Mouse (Mus musculus) cerebellum, adult 2 months (tissue): ENCODE measurements at regions not wholly inside any gene's neighbourhood (a gene's known extent, or its start where the extent isn't known, plus 50 kb on each side); places are given as distances from the start of the nearest gene placed in this dataset.

ENCODE experiments used
- DNase-seq, 2 experiments: peaks; one replicate each; pipeline ENCODE4 v3.0.0; 2021
- H3K27ac ChIP-seq: fragments of 200-500 bp; 2 replicates; pipeline ENCODE4 v1.5.1; 2012; ENCODE audit warnings: low read length, control low read depth, inconsistent platforms; ENCODE audit not compliant: insufficient read depth
- H3K27me3 ChIP-seq: fragments of 200-500 bp; 2 replicates; pipeline ENCODE4 v1.6.1; 2012; ENCODE audit warnings: inconsistent platforms, mild to moderate bottlenecking, low read length, moderate library complexity; ENCODE audit not compliant: control insufficient read depth, insufficient read depth
- H3K4me1 ChIP-seq: fragments of 200-500 bp; 2 replicates; pipeline ENCODE4 v1.6.1; 2011; ENCODE audit warnings: low read length; ENCODE audit not compliant: control insufficient read depth, insufficient read depth
- H3K4me3 ChIP-seq: fragments of 200-500 bp; replicated peaks from 2 replicates; pipeline ENCODE3; 2011; ENCODE audit warnings: mild to moderate bottlenecking, low read depth, low read length, control low read depth; ENCODE audit not compliant: insufficient read depth
- CTCF ChIP-seq: fragments of 200-500 bp; IDR thresholded peaks from 2 replicates; pipeline ENCODE4 v1.5.1; 2011; ENCODE audit warnings: low read depth, mild to moderate bottlenecking, control low read depth, low read length, moderate library complexity, borderline replicate concordance; ENCODE audit not compliant: insufficient read depth
- POLR2A ChIP-seq: fragments of 200-500 bp; IDR thresholded peaks from 2 replicates; pipeline ENCODE4 v1.6.1; 2011; ENCODE audit warnings: low read length, control low read depth, borderline replicate concordance; ENCODE audit not compliant: insufficient read depth
- WGBS: fragments of 180-500 bp; shearing (Covaris S2); methylation state at CpG from one replicate; pipeline ENCODE4 v1.1.7; 2018; 5-methylcytosine and 5-hydroxymethylcytosine counted together

DNA sequence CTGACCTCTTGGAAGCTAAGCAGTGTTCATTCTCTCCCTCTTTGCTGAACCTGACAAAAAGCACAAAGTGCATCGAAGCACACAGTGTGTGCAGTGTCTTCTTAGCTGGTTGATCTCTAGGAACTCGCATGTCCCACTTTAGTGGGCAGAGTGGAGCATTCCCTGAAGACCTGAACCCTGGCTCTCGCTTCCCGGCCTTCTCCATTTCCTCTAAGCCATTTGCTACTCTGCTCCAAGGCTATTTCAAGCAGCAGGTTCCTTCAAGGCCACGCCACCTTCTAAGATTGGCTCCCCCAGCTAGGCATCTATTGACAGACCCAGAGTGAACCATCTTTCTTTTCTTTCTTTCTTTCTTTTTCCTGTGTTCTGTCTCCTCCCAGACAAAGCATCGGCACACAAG lies 71.8 kb downstream of the Zfp36l1 start:
- no peak for DNase-seq
- Histone ChIP-seq H3K4me1 (no peaks in the 10 kb centered on the region), H3K27me3 (no peaks in the 10 kb centered on the region), H3K27ac (no peak overlapping the region), H3K4me3 (no peak overlapping the region)
- WGBS, result 91% methylated on average over 6 of the region's 6 CpGs
- TF ChIP-seq CTCF (no peak), POLR2A (no peak)

- Histone ChIP-seq H3K27ac (no peak overlapping the region), H3K27me3 (no peaks in the 10 kb centered on the region), H3K4me1 (no peaks in the 10 kb centered on the region), H3K4me3 (no peak overlapping the region)
- DNase-seq, result no peak
- TF ChIP-seq POLR2A, result no peak
- 94% methylated on average over 9 of the region's 9 CpGs for WGBS
Measured at GRCm38 (mm10) chr12:80040233-80040632, 72.6 kb downstream of the Zfp36l1 start.

GRCm38 (mm10) chr12:80039150-80039549 lies 73.7 kb downstream of the Zfp36l1 start:
- no peak for DNase-seq
- 59% methylated on average over 1 of the region's 1 CpGs for WGBS
- TF ChIP-seq CTCF, result no peak
- TF ChIP-seq POLR2A, result no peak
- Histone ChIP-seq H3K4me1 (no peaks in the 10 kb centered on the region), H3K4me3 (no peak overlapping the region), H3K27me3 (no peaks in the 10 kb centered on the region), H3K27ac (no peak overlapping the region)

GRCm38 (mm10) chr12:80035500-80036271 lies 77.1 kb downstream of the Zfp36l1 start:
- no peaks in the 10 kb centered on the region for H3K4me1 ChIP-seq
- no peak for DNase-seq
- no peak for TF ChIP-seq POLR2A
- TF ChIP-seq CTCF, result no peak
- no peaks in the 10 kb centered on the region for H3K27me3 ChIP-seq
- H3K4me3 ChIP-seq, result no peak overlapping the region
- WGBS, result 89% methylated on average over 6 of the region's 6 CpGs
- no peak overlapping the region for H3K27ac ChIP-seq

- Histone ChIP-seq H3K4me3 (no peak overlapping the region), H3K27me3 (no peaks in the 10 kb centered on the region), H3K27ac (no peak overlapping the region), H3K4me1 (no peaks in the 10 kb centered on the region)
- DNase-seq, result no peak
- WGBS, result 46% methylated on average over 4 of the region's 4 CpGs
- no peak for TF ChIP-seq POLR2A
- TF ChIP-seq CTCF, result no peak
Measured at GRCm38 (mm10) chr12:80034963-80035411, 77.8 kb downstream of the Zfp36l1 start.

- 54% methylated on average over 5 of the region's 5 CpGs for WGBS
- no peaks in the 10 kb centered on the region for H3K27me3 ChIP-seq
Measured at GRCm38 (mm10) chr12:80034100-80034499, 78.7 kb downstream of the Zfp36l1 start.

GRCm38 (mm10) chr12:80032520-80032919 lies 80.3 kb downstream of the Zfp36l1 start:
- DNase-seq, result no peak

More at GRCm38 (mm10) chr12:80034100-80034499, 78.7 kb downstream of the Zfp36l1 start:
- DNase-seq, result peak in 1 of 2 experiments; percentile 10
- Histone ChIP-seq H3K4me3 (no peak overlapping the region), H3K27ac (no peak overlapping the region), H3K4me1 (no peaks in the 10 kb centered on the region)
- TF ChIP-seq CTCF, result no peak
- no peak for TF ChIP-seq POLR2A

GRCm38 (mm10) chr12:80028301-80028700 lies 84.5 kb downstream of the Zfp36l1 start:
- DNase-seq, result no peak
- 72% methylated on average over 3 of the region's 3 CpGs for WGBS
- TF ChIP-seq CTCF (no peak), POLR2A (no peak)

More at GRCm38 (mm10) chr12:80032520-80032919, 80.3 kb downstream of the Zfp36l1 start:
- TF ChIP-seq POLR2A, result no peak
- no peak for TF ChIP-seq CTCF
- WGBS, result 30% methylated on average over 3 of the region's 3 CpGs
- Histone ChIP-seq H3K27me3 (no peaks in the 10 kb centered on the region), H3K4me3 (no peak overlapping the region), H3K4me1 (no peaks in the 10 kb centered on the region), H3K27ac (no peak overlapping the region)

More at GRCm38 (mm10) chr12:80028301-80028700, 84.5 kb downstream of the Zfp36l1 start:
- no peak overlapping the region for H3K27ac ChIP-seq
- no peaks in the 10 kb centered on the region for H3K4me1 ChIP-seq
- no peak overlapping the region for H3K4me3 ChIP-seq
- no peaks in the 10 kb centered on the region for H3K27me3 ChIP-seq
